Comparison of ENCODE assay signal across 17 mouse cellular contexts in the genomic region with DNA sequence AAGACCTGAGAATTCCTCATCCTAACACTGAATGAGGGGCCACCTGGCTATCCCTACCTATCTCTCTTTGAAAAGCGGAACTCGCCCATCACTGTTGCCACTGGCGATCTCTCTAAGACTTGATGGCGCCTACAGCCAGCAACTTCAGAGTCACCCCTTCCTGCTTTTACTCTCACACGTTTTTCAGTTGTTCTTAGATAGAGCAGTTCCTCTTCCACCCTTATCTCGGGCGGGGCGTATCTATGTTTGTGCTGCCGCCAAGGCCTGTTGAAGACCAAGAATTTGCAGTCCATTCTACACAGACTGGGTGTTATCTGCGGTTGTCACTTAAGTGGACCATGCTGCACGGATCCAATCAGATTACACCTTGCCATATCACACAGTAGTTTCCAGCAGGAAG.
DNase-seq lines count a peak whose midpoint lies in the region; ATAC-seq and TF ChIP-seq lines count a peak whose summit lies in the region.
"Had no signal": no experiment of that assay in that cellular context is flagged by ENCODE, and none has a peak within 500 bp of the region (broad histone marks: within the 10 kb centered on the region; RNA-seq: fewer than 3 reads in every experiment).

No protein-coding gene starts in this region.

- H3K36me3 ChIP-seq in heart, embryonic 11.5 days (ENCODE audit: control insufficient read depth, insufficient read depth, low read length): peaks cover 5% of the 10 kb centered on the region
- H3K36me3 ChIP-seq in stomach, embryonic 15.5 days: no peaks in the 10 kb centered on the region
- H3K36me3 ChIP-seq in stomach, postnatal 0 days (ENCODE audit: control insufficient read depth, insufficient read depth, low read length): no peaks in the 10 kb centered on the region
- no peaks in the 10 kb centered on the region for H3K36me3 ChIP-seq in liver, embryonic 12.5 days
- H3K36me3 ChIP-seq: neural tube, embryonic 15.5 days had no signal

- intact Hi-C loops in left cerebral cortex, postnatal 4 days (cut with DNase I): no loop called here

- no peak overlapping the region for H3K4me3 ChIP-seq in heart, embryonic 11.5 days (ENCODE audit: low read depth, low read length)
- no peak overlapping the region for H3K4me3 ChIP-seq in stomach, embryonic 15.5 days (replicated peaks)
- H3K4me3 ChIP-seq in stomach, postnatal 0 days (ENCODE audit: low read depth, low read length): no peak overlapping the region
- no peak overlapping the region for H3K4me3 ChIP-seq in liver, embryonic 12.5 days
- H3K4me3 ChIP-seq: neural tube, embryonic 15.5 days had no signal

- peak; percentile 79 for ATAC-seq in heart, embryonic 11.5 days (replicated peaks; ENCODE audit: insufficient number of reproducible peaks, low FRiP score, low TSS enrichment)
- peak; percentile 52 for ATAC-seq in stomach, embryonic 15.5 days (ENCODE audit: insufficient read depth, low FRiP score, low read depth)
- no peak for ATAC-seq in stomach, postnatal 0 days (ENCODE audit: low FRiP score, low TSS enrichment)
- peak; percentile 86 for ATAC-seq in liver, embryonic 12.5 days

- H3K27ac ChIP-seq in heart, embryonic 11.5 days (ENCODE audit: low read depth, low read length): peak overlapping the region; percentile 60; the same call in 1 of the 2 replicates
- no peak overlapping the region for H3K27ac ChIP-seq in stomach, embryonic 15.5 days
- no peak overlapping the region for H3K27ac ChIP-seq in stomach, postnatal 0 days (replicated peaks)
- no peak overlapping the region; the same call in 1 of the 2 replicates for H3K27ac ChIP-seq in liver, embryonic 12.5 days
- H3K27ac ChIP-seq: neural tube, embryonic 15.5 days had no signal

- peak overlapping the region; percentile 47 for H3K4me2 ChIP-seq in heart, embryonic 11.5 days
- no peak overlapping the region for H3K4me2 ChIP-seq in stomach, embryonic 15.5 days
- no peak overlapping the region for H3K4me2 ChIP-seq in stomach, postnatal 0 days (replicated peaks; ENCODE audit: low read depth)
- H3K4me2 ChIP-seq in liver, embryonic 12.5 days: peak overlapping the region; percentile 46
- H3K4me2 ChIP-seq: neural tube, embryonic 15.5 days had no signal

- no peak for TF ChIP-seq EP300 in stomach, postnatal 0 days (optimal IDR thresholded peaks at IDR 0.05)

- peaks cover 41% of the 10 kb centered on the region for H3K4me1 ChIP-seq in heart, embryonic 11.5 days (ENCODE audit: control insufficient read depth, insufficient read depth, low read length)
- H3K4me1 ChIP-seq in stomach, embryonic 15.5 days: no peaks in the 10 kb centered on the region
- no peaks in the 10 kb centered on the region for H3K4me1 ChIP-seq in stomach, postnatal 0 days (replicated peaks; ENCODE audit: control insufficient read depth, insufficient read depth)
- H3K4me1 ChIP-seq in liver, embryonic 12.5 days: peaks cover 33% of the 10 kb centered on the region
- H3K4me1 ChIP-seq: neural tube, embryonic 15.5 days had no signal

- DNase-seq in heart, adult 8-10 months (ENCODE audit: low spot score): no peak
- DNase-seq in stomach, postnatal 0 days (ENCODE audit: low spot score): no peak
- no peak for DNase-seq in left cerebral cortex, postnatal 4 days
- DNase-seq in spleen, adult 12 weeks (ENCODE audit: low spot score): no peak
- no peak for DNase-seq in left cerebral cortex, adult 8-10 months (ENCODE audit: low spot score in 2 of 2)
- DNase-seq: adrenal gland, postnatal 25 days; cerebellum, postnatal 14 days; gastrocnemius, postnatal 36 days; kidney, adult 11 months; kidney, postnatal 36 days; layer of hippocampus, postnatal 36 days; right cerebral cortex, postnatal 14 days; thymus, postnatal 4 days had no signal

- WGBS in heart, embryonic 11.5 days (ENCODE audit: insufficient replicate concordance): 7% methylated on average over 11 of the region's 11 CpGs
- 61% methylated on average over 11 of the region's 11 CpGs for WGBS in stomach, embryonic 15.5 days
- 57% methylated on average over 11 of the region's 11 CpGs for WGBS in stomach, postnatal 0 days
- 8% methylated on average over 11 of the region's 11 CpGs for WGBS in liver, embryonic 12.5 days (ENCODE audit: insufficient replicate concordance)

- H3K27me3 ChIP-seq in heart, embryonic 11.5 days (ENCODE audit: control insufficient read depth, insufficient read depth, low read length): no peaks in the 10 kb centered on the region
- H3K27me3 ChIP-seq in stomach, embryonic 15.5 days (replicated peaks): no peaks in the 10 kb centered on the region
- H3K27me3 ChIP-seq in stomach, postnatal 0 days (ENCODE audit: control insufficient read depth, insufficient read depth, low read length): no peaks in the 10 kb centered on the region
- H3K27me3 ChIP-seq in liver, embryonic 12.5 days (replicated peaks): no peaks in the 10 kb centered on the region; the same call in 1 of the 2 replicates
- H3K27me3 ChIP-seq: neural tube, embryonic 15.5 days had no signal

- TF ChIP-seq CTCF in stomach, postnatal 0 days (IDR thresholded peaks at IDR 0.05; ENCODE audit: low read depth): no peak

- H3K9ac ChIP-seq in heart, embryonic 11.5 days (ENCODE audit: low read depth, low read length): 0 out of 2 replicates have a peak overlapping the region, but pooled peaks have one; percentile 2
- no peak overlapping the region for H3K9ac ChIP-seq in stomach, embryonic 15.5 days
- H3K9ac ChIP-seq in stomach, postnatal 0 days (ENCODE audit: low read length): no peak overlapping the region
- no peak overlapping the region for H3K9ac ChIP-seq in liver, embryonic 12.5 days
- H3K9ac ChIP-seq: neural tube, embryonic 15.5 days had no signal

- H3K9me3 ChIP-seq in heart, embryonic 11.5 days (replicated peaks; ENCODE audit: control insufficient read depth, low read length): no peaks in the 10 kb centered on the region
- no peaks in the 10 kb centered on the region for H3K9me3 ChIP-seq in stomach, embryonic 15.5 days
- no peaks in the 10 kb centered on the region for H3K9me3 ChIP-seq in stomach, postnatal 0 days (ENCODE audit: control insufficient read depth, low read length)
- H3K9me3 ChIP-seq in liver, embryonic 12.5 days (replicated peaks): no peaks in the 10 kb centered on the region
- H3K9me3 ChIP-seq: neural tube, embryonic 15.5 days had no signal

Comparison
In these comparisons a context has a peak if more than half of its experiments do, and no peak if none do; other contexts are left out.
1. H3K4me2 ChIP-seq: peak in heart, embryonic 11.5 days (single experiment) and liver, embryonic 12.5 days (single experiment); none in stomach, embryonic 15.5 days (single experiment) and stomach, postnatal 0 days (single experiment).